Mouse (Mus musculus): ENCODE results near the gene Ccdc83. TPM values are rescaled to one million over a fixed set of nuclear protein-coding genes. Genes with fewer than 3 reads are reported as not detected.

Gene Ccdc83
- total RNA-seq, 1 experiment, result 0.31 TPM

- no peak for DNase-seq (ENCODE audit: low read depth, low spot score)
- Histone ChIP-seq H3K9me3 (ENCODE audit: control insufficient read depth, insufficient read depth, low read depth, low read length) (no peaks in the 10 kb centered on the region), H3K4me3 (ENCODE audit: insufficient read depth in 1 of 2, low read depth in 1 of 2, low read length in 2 of 2, poor library complexity in 1 of 2, severe bottlenecking in 1 of 2) (no peak overlapping the region), H3K36me3 (ENCODE audit: control insufficient read depth, insufficient read depth, low read length, poor library complexity, severe bottlenecking) (no peaks in the 10 kb centered on the region), H3K9ac (ENCODE audit: insufficient read depth, low read depth, low read length, poor library complexity, severe bottlenecking) (no peak overlapping the region), H3K27ac (ENCODE audit: insufficient read depth, low read depth, low read length, poor library complexity, severe bottlenecking) (no peak overlapping the region), H3K4me1 (ENCODE audit: control insufficient read depth in 2 of 2, insufficient read depth in 2 of 2, low read length in 2 of 2, poor library complexity in 1 of 2) (no peaks in the 10 kb centered on the region)
- in situ Hi-C loops (cut with MboI; ENCODE audit: low sequenced_read_pairs in 2 of 2, unreplicated experiment in 2 of 2), result loop anchor here in 1 of 2 experiments (25.0 kb wide), 1 partner anchor 762 kb away; no protein-coding TSS in a partner anchor
- TF ChIP-seq MAFK (IDR thresholded peaks at IDR 0.05; ENCODE audit: insufficient read depth, low read depth, low read length) (no peak), ZNF384 (IDR thresholded peaks at IDR 0.05; ENCODE audit: low read depth, low read length) (no peak), HCFC1 (IDR thresholded peaks at IDR 0.05; ENCODE audit: borderline replicate concordance, insufficient read depth, low read length) (no peak), ZC3H11A (IDR thresholded peaks at IDR 0.05; ENCODE audit: borderline replicate concordance, low read depth, low read length) (no peak), CHD2 (IDR thresholded peaks at IDR 0.05; ENCODE audit: low read depth, low read length) (no peak)
Observed at GRCm38 (mm10) chr7:90274561-90275100, 9.1 kb upstream of the Ccdc83 start.

GRCm38 (mm10) chr7:90270141-90270540 lies 4.6 kb upstream of the Ccdc83 start:
- Histone ChIP-seq H3K4me1 (ENCODE audit: control insufficient read depth in 2 of 2, insufficient read depth in 2 of 2, low read length in 2 of 2, poor library complexity in 1 of 2) (no peaks in the 10 kb centered on the region; a peak in 1 of 4 replicates), H3K9ac (ENCODE audit: insufficient read depth, low read depth, low read length, poor library complexity, severe bottlenecking) (no peak overlapping the region), H3K36me3 (ENCODE audit: control insufficient read depth, insufficient read depth, low read length, poor library complexity, severe bottlenecking) (no peaks in the 10 kb centered on the region), H3K4me3 (ENCODE audit: insufficient read depth in 1 of 2, low read depth in 1 of 2, low read length in 2 of 2, poor library complexity in 1 of 2, severe bottlenecking in 1 of 2) (no peak overlapping the region), H3K27ac (ENCODE audit: insufficient read depth, low read depth, low read length, poor library complexity, severe bottlenecking) (no peak overlapping the region), H3K9me3 (ENCODE audit: control insufficient read depth, insufficient read depth, low read depth, low read length) (no peaks in the 10 kb centered on the region)
- DNase-seq (ENCODE audit: low read depth, low spot score), result no peak
- no peak for TF ChIP-seq ZNF384 (IDR thresholded peaks at IDR 0.05; ENCODE audit: low read depth, low read length)
- TF ChIP-seq CHD2 (IDR thresholded peaks at IDR 0.05; ENCODE audit: low read depth, low read length), result no peak
- TF ChIP-seq HCFC1 (IDR thresholded peaks at IDR 0.05; ENCODE audit: borderline replicate concordance, insufficient read depth, low read length), result no peak
- TF ChIP-seq MAFK (IDR thresholded peaks at IDR 0.05; ENCODE audit: insufficient read depth, low read depth, low read length), result no peak
- no peak for TF ChIP-seq ZC3H11A (IDR thresholded peaks at IDR 0.05; ENCODE audit: borderline replicate concordance, low read depth, low read length)
- in situ Hi-C loops (cut with MboI; ENCODE audit: low sequenced_read_pairs in 2 of 2, unreplicated experiment in 2 of 2), result loop anchor here in 1 of 2 experiments (25.0 kb wide), 1 partner anchor 758 kb away; no protein-coding TSS in a partner anchor

GRCm38 (mm10) chr7:90261902-90262599 lies 3.5 kb downstream of the Ccdc83 start:
- no peaks in the 10 kb centered on the region for H3K36me3 ChIP-seq (ENCODE audit: control insufficient read depth, insufficient read depth, low read length, poor library complexity, severe bottlenecking)
- peaks cover 3 to 5% of the 10 kb centered on the region in 2 experiments; a peak in 1 of 4 replicates for H3K4me1 ChIP-seq (ENCODE audit: control insufficient read depth in 2 of 2, insufficient read depth in 2 of 2, low read length in 2 of 2, poor library complexity in 1 of 2)
- H3K9ac ChIP-seq (ENCODE audit: insufficient read depth, low read depth, low read length, poor library complexity, severe bottlenecking), result no peak overlapping the region
- H3K27ac ChIP-seq (ENCODE audit: insufficient read depth, low read depth, low read length, poor library complexity, severe bottlenecking), result no peak overlapping the region
- TF ChIP-seq HCFC1 (IDR thresholded peaks at IDR 0.05; ENCODE audit: borderline replicate concordance, insufficient read depth, low read length) (no peak), MAFK (IDR thresholded peaks at IDR 0.05; ENCODE audit: insufficient read depth, low read depth, low read length) (no peak), ZC3H11A (IDR thresholded peaks at IDR 0.05; ENCODE audit: borderline replicate concordance, low read depth, low read length) (peak; percentile 17; the same call in 1 of the 2 replicates)
- no peak for DNase-seq (ENCODE audit: low read depth, low spot score)
- no peaks in the 10 kb centered on the region for H3K9me3 ChIP-seq (ENCODE audit: control insufficient read depth, insufficient read depth, low read depth, low read length)
- H3K4me3 ChIP-seq (ENCODE audit: insufficient read depth in 1 of 2, low read depth in 1 of 2, low read length in 2 of 2, poor library complexity in 1 of 2, severe bottlenecking in 1 of 2), result no peak overlapping the region
- in situ Hi-C loops (cut with MboI; ENCODE audit: low sequenced_read_pairs in 2 of 2, unreplicated experiment in 2 of 2), result loop anchor here in 1 of 2 experiments (25.0 kb wide), 1 partner anchor 750 kb away; no protein-coding TSS in a partner anchor

GRCm38 (mm10) chr7:90259899-90260298 lies 5.7 kb downstream of the Ccdc83 start:
- in situ Hi-C loops (cut with MboI; ENCODE audit: low sequenced_read_pairs in 2 of 2, unreplicated experiment in 2 of 2), result loop anchor here in 1 of 2 experiments (25.0 kb wide), 1 partner anchor 748 kb away; no protein-coding TSS in a partner anchor
- Histone ChIP-seq H3K4me1 (ENCODE audit: control insufficient read depth in 2 of 2, insufficient read depth in 2 of 2, low read length in 2 of 2, poor library complexity in 1 of 2) (0 out of 4 replicates have a peak, but pooled peaks cover 3 to 5% of the 10 kb centered on the region in 2 experiments), H3K9ac (ENCODE audit: insufficient read depth, low read depth, low read length, poor library complexity, severe bottlenecking) (no peak overlapping the region), H3K4me3 (ENCODE audit: insufficient read depth in 1 of 2, low read depth in 1 of 2, low read length in 2 of 2, poor library complexity in 1 of 2, severe bottlenecking in 1 of 2) (no peak overlapping the region), H3K9me3 (ENCODE audit: control insufficient read depth, insufficient read depth, low read depth, low read length) (no peaks in the 10 kb centered on the region), H3K36me3 (ENCODE audit: control insufficient read depth, insufficient read depth, low read length, poor library complexity, severe bottlenecking) (no peaks in the 10 kb centered on the region), H3K27ac (ENCODE audit: insufficient read depth, low read depth, low read length, poor library complexity, severe bottlenecking) (no peak overlapping the region)
- TF ChIP-seq CHD2 (IDR thresholded peaks at IDR 0.05; ENCODE audit: low read depth, low read length), result no peak
- no peak for TF ChIP-seq MAFK (IDR thresholded peaks at IDR 0.05; ENCODE audit: insufficient read depth, low read depth, low read length)
- no peak for TF ChIP-seq ZC3H11A (IDR thresholded peaks at IDR 0.05; ENCODE audit: borderline replicate concordance, low read depth, low read length)
- TF ChIP-seq ZNF384 (IDR thresholded peaks at IDR 0.05; ENCODE audit: low read depth, low read length), result no peak
- no peak for TF ChIP-seq HCFC1 (IDR thresholded peaks at IDR 0.05; ENCODE audit: borderline replicate concordance, insufficient read depth, low read length)
- no peak for DNase-seq (ENCODE audit: low read depth, low spot score)

All from ES-E14 (cell line).